Mouse (Mus musculus): ENCODE data around the gene Col6a2. TPM values are rescaled to one million over a fixed set of nuclear protein-coding genes. Genes with fewer than 3 reads are reported as not detected.
A peak's percentile ranks its signal among the peaks of the same experiment; 100 is the strongest.

Gene Col6a2
- polyA plus RNA-seq, 1 experiment from 2014 or later = 230 TPM

- Histone ChIP-seq H3K36me3 (ENCODE audit: control insufficient read depth, insufficient read depth, low read length) (no peaks in the 10 kb centered on the region), H3K9ac (ENCODE audit: low read depth, low read length) (no peak overlapping the region), H3K4me1 (ENCODE audit: control insufficient read depth, insufficient read depth, low read length) (peaks cover 14% of the 10 kb centered on the region), H3K4me3 (ENCODE audit: low read length) (no peak overlapping the region), H3K27me3 (replicated peaks; ENCODE audit: control insufficient read depth, insufficient read depth, low read length) (no peaks in the 10 kb centered on the region), H3K4me2 (ENCODE audit: low read depth, low read length) (no peak overlapping the region), H3K27ac (ENCODE audit: low read length) (peak overlapping the region; percentile 82), H3K9me3 (ENCODE audit: control insufficient read depth, low read length) (no peaks in the 10 kb centered on the region)
- ATAC-seq = peak; percentile 72
- 36% methylated on average over 12 of the region's 12 CpGs for WGBS
Observed at GRCm38 (mm10) chr10:76650662-76651342, 27.4 kb upstream of the Col6a2 start.

GRCm38 (mm10) chr10:76648738-76649137 lies 25.3 kb upstream of the Col6a2 start:
- Histone ChIP-seq H3K27me3 (replicated peaks; ENCODE audit: control insufficient read depth, insufficient read depth, low read length) (no peaks in the 10 kb centered on the region), H3K36me3 (ENCODE audit: control insufficient read depth, insufficient read depth, low read length) (no peaks in the 10 kb centered on the region), H3K9me3 (ENCODE audit: control insufficient read depth, low read length) (no peaks in the 10 kb centered on the region), H3K9ac (ENCODE audit: low read depth, low read length) (no peak overlapping the region), H3K4me1 (ENCODE audit: control insufficient read depth, insufficient read depth, low read length) (peaks cover 11% of the 10 kb centered on the region), H3K4me2 (ENCODE audit: low read depth, low read length) (no peak overlapping the region), H3K27ac (ENCODE audit: low read length) (no peak overlapping the region), H3K4me3 (ENCODE audit: low read length) (no peak overlapping the region)
- 93% methylated on average over 10 of the region's 10 CpGs for WGBS
- no peak for ATAC-seq

- no peak for ATAC-seq
- H3K27me3 ChIP-seq (replicated peaks; ENCODE audit: control insufficient read depth, insufficient read depth, low read length) = no peaks in the 10 kb centered on the region
- 60% methylated on average over 3 of the region's 3 CpGs for WGBS
- H3K4me2 ChIP-seq (ENCODE audit: low read depth, low read length) = no peak overlapping the region
- peaks cover 10% of the 10 kb centered on the region for H3K4me1 ChIP-seq (ENCODE audit: control insufficient read depth, insufficient read depth, low read length)
- H3K36me3 ChIP-seq (ENCODE audit: control insufficient read depth, insufficient read depth, low read length) = no peaks in the 10 kb centered on the region
- no peak overlapping the region for H3K9ac ChIP-seq (ENCODE audit: low read depth, low read length)
- H3K27ac ChIP-seq (ENCODE audit: low read length) = peak overlapping the region; percentile 35
- no peak overlapping the region for H3K4me3 ChIP-seq (ENCODE audit: low read length)
- H3K9me3 ChIP-seq (ENCODE audit: control insufficient read depth, low read length) = no peaks in the 10 kb centered on the region
Observed at GRCm38 (mm10) chr10:76647390-76647789, 24.0 kb upstream of the Col6a2 start.

GRCm38 (mm10) chr10:76645686-76646085 lies 22.3 kb upstream of the Col6a2 start:
- H3K4me1 ChIP-seq (ENCODE audit: control insufficient read depth, insufficient read depth, low read length) = peaks cover 6% of the 10 kb centered on the region
- H3K27me3 ChIP-seq (replicated peaks; ENCODE audit: control insufficient read depth, insufficient read depth, low read length) = no peaks in the 10 kb centered on the region
- no peaks in the 10 kb centered on the region for H3K36me3 ChIP-seq (ENCODE audit: control insufficient read depth, insufficient read depth, low read length)
- no peak overlapping the region for H3K4me3 ChIP-seq (ENCODE audit: low read length)
- H3K9ac ChIP-seq (ENCODE audit: low read depth, low read length) = no peak overlapping the region
- no peak overlapping the region for H3K27ac ChIP-seq (ENCODE audit: low read length)
- H3K9me3 ChIP-seq (ENCODE audit: control insufficient read depth, low read length) = no peaks in the 10 kb centered on the region
- no peak for ATAC-seq
- 91% methylated on average over 4 of the region's 4 CpGs for WGBS
- no peak overlapping the region for H3K4me2 ChIP-seq (ENCODE audit: low read depth, low read length)

GRCm38 (mm10) chr10:76645066-76645465 lies 21.6 kb upstream of the Col6a2 start:
- Histone ChIP-seq H3K27me3 (replicated peaks; ENCODE audit: control insufficient read depth, insufficient read depth, low read length) (no peaks in the 10 kb centered on the region), H3K36me3 (ENCODE audit: control insufficient read depth, insufficient read depth, low read length) (no peaks in the 10 kb centered on the region), H3K9me3 (ENCODE audit: control insufficient read depth, low read length) (no peaks in the 10 kb centered on the region), H3K9ac (ENCODE audit: low read depth, low read length) (no peak overlapping the region), H3K4me2 (ENCODE audit: low read depth, low read length) (no peak overlapping the region), H3K4me1 (ENCODE audit: control insufficient read depth, insufficient read depth, low read length) (peaks cover 3% of the 10 kb centered on the region), H3K27ac (ENCODE audit: low read length) (no peak overlapping the region; the same call in 1 of the 2 replicates), H3K4me3 (ENCODE audit: low read length) (no peak overlapping the region)
- no peak for ATAC-seq

GRCm38 (mm10) chr10:76643999-76644398 lies 20.6 kb upstream of the Col6a2 start:
- Histone ChIP-seq H3K4me2 (ENCODE audit: low read depth, low read length) (no peak overlapping the region), H3K4me3 (ENCODE audit: low read length) (no peak overlapping the region), H3K27ac (ENCODE audit: low read length) (peak overlapping the region; percentile 91), H3K9me3 (ENCODE audit: control insufficient read depth, low read length) (no peaks in the 10 kb centered on the region), H3K27me3 (replicated peaks; ENCODE audit: control insufficient read depth, insufficient read depth, low read length) (no peaks in the 10 kb centered on the region), H3K9ac (ENCODE audit: low read depth, low read length) (0 out of 2 replicates have a peak overlapping the region, but pooled peaks have one; percentile 12), H3K36me3 (ENCODE audit: control insufficient read depth, insufficient read depth, low read length) (no peaks in the 10 kb centered on the region), H3K4me1 (ENCODE audit: control insufficient read depth, insufficient read depth, low read length) (peaks cover 3% of the 10 kb centered on the region; the same call in 1 of the 2 replicates)
- 53% methylated on average over 4 of the region's 4 CpGs for WGBS
- peak; percentile 65 for ATAC-seq

GRCm38 (mm10) chr10:76643446-76643845 lies 20.0 kb upstream of the Col6a2 start:
- H3K4me1 ChIP-seq (ENCODE audit: control insufficient read depth, insufficient read depth, low read length) = peaks cover 3% of the 10 kb centered on the region; the same call in 1 of the 2 replicates
- H3K27me3 ChIP-seq (replicated peaks; ENCODE audit: control insufficient read depth, insufficient read depth, low read length) = no peaks in the 10 kb centered on the region
- H3K9me3 ChIP-seq (ENCODE audit: control insufficient read depth, low read length) = no peaks in the 10 kb centered on the region
- H3K36me3 ChIP-seq (ENCODE audit: control insufficient read depth, insufficient read depth, low read length) = no peaks in the 10 kb centered on the region
- no peak overlapping the region for H3K4me3 ChIP-seq (ENCODE audit: low read length)
- ATAC-seq = peak; percentile 82
- no peak overlapping the region for H3K4me2 ChIP-seq (ENCODE audit: low read depth, low read length)
- H3K27ac ChIP-seq (ENCODE audit: low read length) = peak overlapping the region; percentile 91
- 0 out of 2 replicates have a peak overlapping the region, but pooled peaks have one; percentile 28 for H3K9ac ChIP-seq (ENCODE audit: low read depth, low read length)
- 52% methylated on average over 9 of the region's 9 CpGs for WGBS

GRCm38 (mm10) chr10:76642628-76643434 lies 19.4 kb upstream of the Col6a2 start:
- H3K27ac ChIP-seq (ENCODE audit: low read length) = peak overlapping the region; percentile 91
- H3K4me3 ChIP-seq (ENCODE audit: low read length) = no peak overlapping the region
- no peak overlapping the region for H3K4me2 ChIP-seq (ENCODE audit: low read depth, low read length)
- H3K9ac ChIP-seq (ENCODE audit: low read depth, low read length) = peak overlapping the region; percentile 28; the same call in 1 of the 2 replicates
- peaks cover 3% of the 10 kb centered on the region; the same call in 1 of the 2 replicates for H3K4me1 ChIP-seq (ENCODE audit: control insufficient read depth, insufficient read depth, low read length)
- H3K36me3 ChIP-seq (ENCODE audit: control insufficient read depth, insufficient read depth, low read length) = no peaks in the 10 kb centered on the region
- no peaks in the 10 kb centered on the region for H3K9me3 ChIP-seq (ENCODE audit: control insufficient read depth, low read length)
- ATAC-seq = peak; percentile 88
- H3K27me3 ChIP-seq (replicated peaks; ENCODE audit: control insufficient read depth, insufficient read depth, low read length) = no peaks in the 10 kb centered on the region
- 50% methylated on average over 9 of the region's 9 CpGs for WGBS

- Histone ChIP-seq H3K36me3 (ENCODE audit: control insufficient read depth, insufficient read depth, low read length) (no peaks in the 10 kb centered on the region), H3K4me2 (ENCODE audit: low read depth, low read length) (no peak overlapping the region), H3K9ac (ENCODE audit: low read depth, low read length) (0 out of 2 replicates have a peak overlapping the region, but pooled peaks have one; percentile 20), H3K27me3 (replicated peaks; ENCODE audit: control insufficient read depth, insufficient read depth, low read length) (no peaks in the 10 kb centered on the region), H3K27ac (ENCODE audit: low read length) (peak overlapping the region; percentile 91), H3K9me3 (ENCODE audit: control insufficient read depth, low read length) (no peaks in the 10 kb centered on the region), H3K4me1 (ENCODE audit: control insufficient read depth, insufficient read depth, low read length) (peaks cover 3% of the 10 kb centered on the region; the same call in 1 of the 2 replicates), H3K4me3 (ENCODE audit: low read length) (no peak overlapping the region)
- ATAC-seq = no peak
- 83% methylated on average over 13 of the region's 13 CpGs for WGBS
Observed at GRCm38 (mm10) chr10:76641894-76642627, 18.6 kb upstream of the Col6a2 start.
